Mouse (Mus musculus) spleen, adult 12 weeks (tissue): ENCODE results near the gene Dcun1d3.

Experiments used
- DNase-seq: peaks from one replicate; pipeline ENCODE4 v3.0.0; 2022; ENCODE audit warnings: low spot score

Dcun1d3 gene

GRCm38 (mm10) chr7:119873050-119873449 lies 23.0 kb downstream of the Dcun1d3 start:
- DNase-seq: no peak

- DNase-seq: no peak
Measured at GRCm38 (mm10) chr7:119872204-119872603, 23.9 kb downstream of the Dcun1d3 start.

DNA sequence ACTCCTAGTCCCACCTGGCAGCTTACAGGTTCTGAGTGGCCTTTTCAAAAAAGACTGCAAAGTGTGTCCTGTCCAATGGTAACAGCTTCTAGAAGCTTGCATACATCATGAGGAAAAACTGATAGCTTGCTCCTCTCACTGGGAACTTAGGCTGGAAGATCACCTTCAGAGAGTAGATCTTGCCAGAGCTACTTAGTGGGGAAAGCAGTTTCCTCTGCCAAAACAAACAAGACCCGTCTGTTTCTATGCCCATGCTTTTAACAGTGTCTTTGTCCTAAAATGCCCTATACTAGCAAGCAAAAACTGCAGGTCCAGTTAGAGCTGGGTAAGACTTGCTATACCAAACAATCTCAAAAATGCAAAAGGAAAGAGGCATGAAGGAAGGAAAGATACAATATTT lies 30.0 kb downstream of the Dcun1d3 start:
- DNase-seq: no peak

DNA sequence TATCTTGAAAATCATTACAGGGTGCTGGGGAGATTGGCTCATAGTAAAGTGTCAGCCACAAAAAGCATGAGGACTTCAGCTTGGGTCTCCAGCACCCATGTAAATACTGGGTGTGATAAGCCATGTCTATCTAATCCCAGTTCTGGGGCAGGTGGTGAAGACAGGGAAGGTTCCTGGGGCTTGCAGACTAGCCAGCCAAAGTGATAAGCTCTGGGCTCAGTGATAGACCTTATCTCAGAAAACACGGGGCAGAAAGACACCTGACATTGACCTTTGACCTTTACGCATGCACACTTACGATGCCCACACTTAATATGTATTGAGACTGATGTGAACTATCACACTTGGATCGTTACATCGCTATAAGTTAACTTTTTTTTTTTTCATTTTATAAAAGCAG lies 31.6 kb downstream of the Dcun1d3 start:
- DNase-seq: no peak

- DNase-seq: no peak
Measured at GRCm38 (mm10) chr7:119862167-119862566, 33.9 kb downstream of the Dcun1d3 start.

DNA sequence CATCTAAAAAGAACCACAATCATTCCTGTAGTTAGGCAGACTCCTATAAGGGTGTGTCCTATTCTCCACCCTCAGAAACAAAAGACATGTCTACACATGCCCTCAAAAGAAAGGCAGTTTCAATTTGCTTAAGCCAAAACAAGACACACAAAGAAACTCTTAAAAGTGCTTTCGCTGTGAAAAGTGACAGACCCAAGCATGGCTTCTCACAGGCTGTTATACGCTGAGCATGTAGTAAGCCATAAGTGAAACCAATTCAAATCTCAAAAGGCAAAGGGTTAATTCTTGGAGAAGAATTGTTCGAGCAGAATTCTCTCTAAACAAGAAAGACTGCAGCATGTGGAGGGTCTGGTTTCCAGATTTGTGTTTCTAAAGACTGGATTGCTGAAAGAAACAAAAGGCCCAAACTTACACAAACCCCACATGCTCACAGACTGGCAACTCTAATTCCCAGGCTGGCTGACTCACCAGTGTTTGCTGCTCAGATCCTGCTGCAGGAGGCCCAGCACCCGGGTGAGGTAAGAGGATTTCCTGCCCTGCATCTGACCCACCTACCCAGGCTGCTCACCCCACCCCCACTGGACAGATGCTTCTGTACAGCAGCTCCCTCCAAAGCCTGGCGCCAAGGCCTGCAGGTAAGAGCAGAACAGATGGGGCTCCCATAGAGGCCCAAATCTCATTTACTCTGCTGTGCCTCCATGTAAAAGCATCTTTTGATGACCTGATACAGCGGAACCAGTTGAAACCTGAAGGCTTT lies 34.6 kb downstream of the Dcun1d3 start:
- DNase-seq: no peak

DNA sequence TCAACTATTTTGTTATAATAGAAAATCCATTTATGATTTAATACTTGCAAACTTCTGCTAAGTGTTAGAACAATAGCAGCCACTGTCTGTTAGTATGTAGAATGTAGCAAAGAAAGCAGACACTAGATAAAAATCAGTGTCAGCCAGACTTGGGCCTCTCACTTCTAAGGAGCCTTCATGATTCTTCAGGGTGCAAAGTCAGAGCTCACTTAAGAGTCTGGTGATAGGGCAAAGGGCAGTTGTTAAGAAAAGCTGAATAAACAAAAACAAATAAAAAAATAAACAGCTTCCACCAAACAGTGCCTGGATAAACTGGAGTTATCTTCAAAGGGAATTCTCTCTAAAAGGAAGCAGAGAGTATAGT lies 35.1 kb downstream of the Dcun1d3 start:
- no peak for DNase-seq

DNA sequence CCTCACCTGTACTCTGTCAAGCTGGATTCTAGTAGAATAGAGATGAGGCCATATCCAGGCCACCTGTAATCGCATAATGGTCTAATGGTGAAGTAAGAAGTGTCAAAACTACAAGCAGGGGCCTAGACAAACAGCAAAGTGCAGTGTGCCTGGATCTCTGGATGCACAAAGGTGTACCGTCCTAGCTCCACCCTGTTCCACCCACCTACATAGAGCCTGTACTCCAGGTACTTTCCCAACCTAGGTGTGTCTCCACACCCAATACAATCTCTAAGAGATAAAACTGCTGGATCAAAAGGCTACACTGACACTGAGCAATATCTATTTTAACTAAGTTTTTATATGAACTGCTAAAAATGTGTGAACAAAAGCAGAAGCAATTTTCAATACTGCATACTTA lies 35.5 kb downstream of the Dcun1d3 start:
- DNase-seq: no peak

- no peak for DNase-seq
Measured at GRCm38 (mm10) chr7:119860116-119860515, 36.0 kb downstream of the Dcun1d3 start.

DNA sequence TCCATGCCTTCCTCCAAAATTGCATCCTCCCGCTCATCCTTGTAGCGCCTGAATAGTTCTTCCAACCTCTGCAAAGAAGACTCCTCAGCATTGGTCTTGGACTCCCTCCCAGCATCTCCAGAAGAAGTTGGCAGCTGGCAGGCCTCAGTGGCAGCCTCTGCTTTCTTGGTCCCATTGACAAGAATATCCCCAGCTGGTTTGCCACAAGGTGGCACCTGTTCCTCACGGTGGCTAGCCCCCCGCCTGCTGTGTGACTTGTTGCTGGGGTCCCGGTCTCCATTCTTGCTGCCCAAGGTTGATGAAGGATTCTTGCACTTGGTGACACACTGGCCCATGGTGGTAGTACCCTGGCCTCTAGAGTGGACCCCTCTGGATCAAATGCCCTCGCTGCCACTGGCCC lies 36.6 kb downstream of the Dcun1d3 start:
- no peak for DNase-seq

DNA sequence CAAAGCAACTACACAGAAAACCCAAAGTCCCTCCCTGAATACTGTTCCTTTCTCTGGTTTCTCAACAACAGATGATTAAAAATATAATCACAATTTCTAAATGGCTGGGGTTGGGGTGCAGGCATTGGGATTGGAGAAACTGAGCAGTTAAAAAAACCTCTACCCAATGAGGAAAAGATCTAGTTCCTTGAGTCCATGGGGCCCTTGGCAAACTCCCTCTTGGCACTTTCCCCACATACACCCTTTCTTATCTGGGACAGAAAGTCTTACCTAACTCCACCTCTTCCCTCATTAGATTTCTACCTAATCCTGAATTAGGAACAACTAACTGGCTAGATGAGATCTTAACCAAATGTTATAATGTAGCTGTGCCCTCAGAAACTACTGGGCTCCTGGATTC lies 41.1 kb downstream of the Dcun1d3 start:
- DNase-seq: no peak

GRCm38 (mm10) chr7:119854362-119854761 lies 41.7 kb downstream of the Dcun1d3 start:
- no peak for DNase-seq

DNA sequence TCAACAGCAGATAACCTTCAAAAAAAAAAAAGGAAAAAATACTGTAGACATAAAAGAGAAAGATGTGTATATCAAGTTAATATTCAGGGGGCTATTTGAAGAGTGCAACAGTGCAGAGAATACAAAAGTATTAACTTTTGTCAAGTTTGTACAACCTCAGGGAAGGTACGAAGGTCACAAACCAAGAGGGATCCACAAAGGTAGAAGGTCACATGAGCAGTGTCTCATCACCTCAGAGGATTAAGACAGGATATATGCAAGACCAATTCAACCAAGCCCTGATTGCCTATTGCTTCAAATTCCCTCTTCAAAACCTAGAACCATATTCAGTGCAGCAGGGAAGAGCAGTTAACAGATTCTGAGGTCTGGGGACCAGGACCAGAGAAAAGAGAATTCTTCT lies 42.9 kb downstream of the Dcun1d3 start:
- no peak for DNase-seq

GRCm38 (mm10) chr7:119852494-119852893 lies 43.6 kb downstream of the Dcun1d3 start:
- DNase-seq: no peak

DNA sequence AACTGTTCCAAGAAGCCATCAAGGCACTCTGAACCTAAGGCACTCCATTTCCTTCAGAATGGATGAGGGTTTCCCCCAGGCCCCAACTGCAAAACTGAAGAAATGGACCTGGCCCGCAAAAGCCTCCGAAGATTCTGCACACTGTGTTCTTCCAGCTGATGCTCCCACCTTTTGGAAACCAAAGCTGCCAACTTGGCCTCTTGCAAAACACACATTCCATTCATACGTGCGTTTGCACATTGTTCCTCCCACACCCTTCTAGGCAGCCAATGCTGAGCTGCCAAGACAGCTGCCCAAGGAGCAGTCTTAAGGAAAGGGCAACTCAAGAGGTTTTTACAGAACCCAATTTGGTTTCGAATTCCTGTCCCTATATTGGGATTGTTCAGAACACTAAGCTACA lies 45.4 kb downstream of the Dcun1d3 start:
- no peak for DNase-seq

DNA sequence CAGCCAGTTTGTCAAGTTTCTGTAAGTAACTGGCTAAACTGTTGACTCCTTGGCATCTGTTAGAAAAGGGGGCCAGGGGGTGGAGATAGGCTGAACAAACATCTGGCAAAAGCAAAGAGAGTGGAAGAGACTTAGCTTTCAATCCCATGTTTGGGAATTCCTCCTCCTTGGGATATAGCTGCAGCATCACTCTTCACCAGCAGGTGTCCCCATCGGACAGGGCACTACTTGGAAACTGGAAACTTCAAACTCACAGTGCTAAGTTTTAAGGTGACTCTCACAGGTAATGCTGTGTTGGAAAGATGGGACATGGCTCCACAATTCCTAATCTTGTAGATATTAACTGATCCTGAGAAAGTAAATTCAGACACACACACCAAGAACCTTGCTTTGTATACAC lies 47.0 kb downstream of the Dcun1d3 start:
- DNase-seq: no peak

DNA sequence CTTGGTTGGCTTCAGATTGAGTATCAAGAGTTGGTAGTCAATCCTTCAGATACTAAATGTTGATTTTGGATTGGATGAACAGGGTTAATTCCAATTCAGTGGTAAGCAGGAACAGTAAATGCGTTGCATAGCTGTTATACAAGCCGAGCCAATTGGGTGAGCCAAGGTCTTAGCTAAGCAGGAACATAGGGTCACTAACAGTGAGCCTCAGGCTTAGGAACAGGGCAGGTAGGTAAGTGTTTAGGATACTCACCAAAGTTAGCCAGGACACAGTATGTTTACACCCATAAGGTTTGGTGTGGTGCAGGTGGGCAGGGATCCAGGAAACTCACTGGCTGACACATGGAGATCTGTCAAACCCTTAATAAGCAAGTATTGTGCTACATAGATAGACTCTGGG lies 48.7 kb downstream of the Dcun1d3 start:
- DNase-seq: no peak

DNA sequence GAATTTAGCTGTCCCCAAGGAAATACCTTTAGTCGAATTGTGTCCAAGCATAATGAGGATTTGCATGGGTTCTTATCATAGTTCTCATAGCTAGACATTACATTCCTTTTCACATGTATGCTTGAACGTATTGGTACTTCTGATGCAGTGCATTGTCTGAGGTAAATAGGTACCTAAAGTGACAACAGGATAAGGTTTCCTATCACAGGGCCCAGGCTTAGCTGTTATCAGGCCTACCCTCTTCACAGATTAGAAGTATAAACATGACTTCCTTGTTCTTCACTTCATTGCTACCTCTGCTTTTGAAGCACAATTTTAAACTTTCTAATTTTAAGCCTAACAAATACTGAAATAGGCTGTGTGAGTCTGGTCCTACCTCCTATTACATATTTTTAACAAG lies 50.6 kb downstream of the Dcun1d3 start:
- DNase-seq: no peak

- DNase-seq: no peak
Measured at GRCm38 (mm10) chr7:119841820-119842449, 54.2 kb downstream of the Dcun1d3 start.

- DNase-seq: no peak
Measured at GRCm38 (mm10) chr7:119835996-119836777, 59.9 kb downstream of the Dcun1d3 start.

DNA sequence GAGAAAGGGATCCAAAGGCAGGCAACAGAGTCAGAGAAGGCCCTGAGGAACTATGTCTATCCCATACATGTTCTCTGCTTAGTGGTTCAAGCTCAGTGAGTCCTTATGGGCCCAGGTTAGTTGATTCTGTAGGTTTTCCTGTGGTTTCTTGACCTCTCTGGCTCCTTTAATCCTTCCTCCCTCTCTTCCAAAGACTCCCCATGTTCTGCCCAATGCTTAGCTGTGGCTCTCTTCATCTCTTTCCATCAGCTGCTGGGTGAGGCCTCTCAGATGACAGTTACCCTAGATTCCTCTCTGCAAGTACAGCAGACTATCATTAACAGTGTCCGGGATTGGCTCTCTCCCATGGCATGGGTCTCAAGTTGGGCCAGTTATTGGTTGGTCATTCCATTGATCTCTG lies 60.7 kb downstream of the Dcun1d3 start:
- DNase-seq: no peak

GRCm38 (mm10) chr7:119808723-119809122 lies 87.4 kb downstream of the Dcun1d3 start:
- no peak for DNase-seq

- no peak for DNase-seq
Measured at GRCm38 (mm10) chr7:119807396-119807795, 88.7 kb downstream of the Dcun1d3 start.
